ENCODE assay signal across 9 mouse cellular contexts in the genomic region with DNA sequence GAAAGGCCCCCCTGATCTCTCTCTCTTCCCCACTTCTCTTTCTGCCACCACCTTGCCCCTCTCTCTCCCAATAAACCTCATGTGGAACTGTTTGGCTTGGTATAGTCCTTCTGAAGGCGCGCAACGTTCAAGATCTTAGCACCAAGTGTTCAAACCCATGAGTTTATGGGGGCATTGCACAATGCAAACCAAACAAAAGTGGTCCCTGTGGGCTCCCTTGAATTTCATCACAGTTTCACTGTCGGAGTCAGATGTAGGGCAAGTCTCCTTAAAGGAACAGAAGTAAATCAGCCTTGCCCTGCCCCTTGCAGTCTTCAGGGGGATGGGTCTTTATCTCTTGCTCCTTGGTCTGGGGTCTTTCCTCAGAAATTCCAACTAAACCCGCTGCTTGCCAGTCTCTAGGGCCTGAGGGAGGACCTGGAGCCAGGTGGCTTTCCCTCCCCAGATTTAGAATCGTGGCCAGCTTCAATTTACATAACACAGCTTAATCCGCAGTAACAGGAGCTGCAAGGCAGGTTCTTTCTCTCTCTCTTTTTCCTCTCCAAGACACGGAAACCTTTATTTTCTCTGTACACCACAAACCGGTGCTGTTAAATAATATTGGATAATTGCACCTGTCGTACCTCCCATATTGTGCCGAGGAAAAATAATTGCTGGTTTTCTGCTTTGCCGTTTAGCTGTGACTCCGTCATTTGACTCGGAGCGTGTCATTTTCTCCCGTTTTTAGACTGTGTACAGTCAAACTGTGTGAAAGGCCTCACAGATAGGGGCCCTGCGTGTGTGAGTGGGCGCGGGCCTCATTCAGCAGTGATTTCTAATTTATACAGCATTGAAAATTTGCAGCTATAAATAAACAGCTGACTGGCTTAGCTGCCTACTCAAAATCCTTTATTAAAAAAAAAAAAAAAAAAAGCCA.
DNase-seq lines count a peak whose midpoint lies in the region; ATAC-seq lines count a peak whose summit lies in the region.
"Had no signal": no experiment of that assay in that cellular context is flagged by ENCODE, and none has a peak within 500 bp of the region (broad histone marks: within the 10 kb centered on the region; RNA-seq: fewer than 3 reads in every experiment).

No protein-coding gene starts in this region.

- 38% methylated on average over 19 of the region's 19 CpGs for WGBS in limb, embryonic 13.5 days
- 66% methylated on average over 19 of the region's 19 CpGs for WGBS in limb, embryonic 10.5 days
- 39% methylated on average over 19 of the region's 19 CpGs for WGBS in embryonic facial prominence, embryonic 14.5 days

- H3K27me3 ChIP-seq in limb, embryonic 13.5 days = no peaks in the 10 kb centered on the region
- no peaks in the 10 kb centered on the region for H3K27me3 ChIP-seq in limb, embryonic 10.5 days (ENCODE audit: low read depth, poor library complexity, severe bottlenecking)
- H3K27me3 ChIP-seq in embryonic facial prominence, embryonic 14.5 days (replicated peaks; ENCODE audit: control insufficient read depth, insufficient read depth, low read length) = no peaks in the 10 kb centered on the region

- H3K4me1 ChIP-seq in limb, embryonic 13.5 days = peaks cover 27% of the 10 kb centered on the region
- peaks cover 9% of the 10 kb centered on the region; the same call in 1 of the 2 replicates for H3K4me1 ChIP-seq in limb, embryonic 10.5 days
- H3K4me1 ChIP-seq in embryonic facial prominence, embryonic 14.5 days (ENCODE audit: control insufficient read depth, insufficient read depth, low read length) = peaks cover 4% of the 10 kb centered on the region; the same call in 1 of the 2 replicates

- no peaks in the 10 kb centered on the region for H3K9me3 ChIP-seq in limb, embryonic 13.5 days
- H3K9me3 ChIP-seq in limb, embryonic 10.5 days (replicated peaks) = no peaks in the 10 kb centered on the region
- H3K9me3 ChIP-seq in embryonic facial prominence, embryonic 14.5 days (ENCODE audit: control insufficient read depth, low read length) = no peaks in the 10 kb centered on the region

- DNase-seq in limb, embryonic 10.5 days (ENCODE audit: low spot score) = no peak
- DNase-seq in embryonic facial prominence, embryonic 14.5 days (ENCODE audit: low spot score) = peak; percentile 73
- peak; percentile 51 to 85 for DNase-seq in left cerebral cortex, postnatal 25 days (ENCODE audit: low spot score in 2 of 2)
- DNase-seq in telencephalon, adult 2 months (ENCODE audit: low read depth, low spot score) = peak; percentile 75
- no peak for DNase-seq in gastrocnemius, postnatal 10 days
- DNase-seq in embryo, embryonic 10 days (ENCODE audit: low spot score) = no peak
- DNase-seq: heart, adult 11 months; kidney, postnatal 4 days had no signal

- H3K9ac ChIP-seq in limb, embryonic 13.5 days = no peak overlapping the region
- no peak overlapping the region for H3K9ac ChIP-seq in embryonic facial prominence, embryonic 14.5 days (ENCODE audit: low read depth, low read length)

- H3K27ac ChIP-seq in limb, embryonic 13.5 days = no peak overlapping the region
- no peak overlapping the region for H3K27ac ChIP-seq in limb, embryonic 10.5 days
- no peak overlapping the region for H3K27ac ChIP-seq in embryonic facial prominence, embryonic 14.5 days (replicated peaks; ENCODE audit: low read depth, low read length)

- intact Hi-C loops in left cerebral cortex, postnatal 25 days (cut with DNase I) = no loop called here

- no peak overlapping the region for H3K4me3 ChIP-seq in limb, embryonic 13.5 days
- no peak overlapping the region for H3K4me3 ChIP-seq in limb, embryonic 10.5 days
- no peak overlapping the region for H3K4me3 ChIP-seq in embryonic facial prominence, embryonic 14.5 days (ENCODE audit: low read depth, low read length)

- ATAC-seq in limb, embryonic 13.5 days (ENCODE audit: low FRiP score, low read depth) = no peak
- peak; percentile 80 for ATAC-seq in embryonic facial prominence, embryonic 14.5 days (ENCODE audit: low read depth)

- no peaks in the 10 kb centered on the region for H3K36me3 ChIP-seq in limb, embryonic 13.5 days
- no peaks in the 10 kb centered on the region for H3K36me3 ChIP-seq in limb, embryonic 10.5 days
- H3K36me3 ChIP-seq in embryonic facial prominence, embryonic 14.5 days (ENCODE audit: control insufficient read depth, insufficient read depth, low read length) = no peaks in the 10 kb centered on the region

- H3K4me2 ChIP-seq in limb, embryonic 13.5 days (replicated peaks) = peak overlapping the region; percentile 31
- 0 out of 2 replicates have a peak overlapping the region, but pooled peaks have one; percentile 10 for H3K4me2 ChIP-seq in embryonic facial prominence, embryonic 14.5 days (ENCODE audit: low read depth, low read length)

Comparison
In these comparisons a context has a peak if more than half of its experiments do, and no peak if none do; other contexts are left out.
1. DNase-seq: peak in embryonic facial prominence, embryonic 14.5 days (single experiment), left cerebral cortex, postnatal 25 days (2 of 2) and telencephalon, adult 2 months (single experiment); none in limb, embryonic 10.5 days (single experiment), gastrocnemius, postnatal 10 days (single experiment) and embryo, embryonic 10 days (single experiment).